Mouse (Mus musculus) kidney, embryonic 16.5 days (tissue): ENCODE measurements around the gene Srebf1. TPM values are rescaled to one million over a fixed set of nuclear protein-coding genes. Genes with fewer than 3 reads are reported as not detected.

ENCODE experiments used
- ATAC-seq: fragments of 200-750 bp; cut with Nextera tagmentation; 2 replicates; pipeline ENCODE4 v1.8.0; 2017; ENCODE audit warnings: moderate TSS enrichment; ENCODE audit not compliant: low FRiP score, low TSS enrichment
- H3K27ac ChIP-seq: fragments of 300-500 bp; sonication (generic); 2 replicates; pipeline ENCODE4 v1.5.1; 2014; ENCODE audit warnings: low read length
- H3K27me3 ChIP-seq: fragments of 300-500 bp; sonication (generic); 2 replicates; pipeline ENCODE4 v1.6.1; 2014; ENCODE audit warnings: low read length, control low read depth, mixed read lengths; ENCODE audit not compliant: insufficient read depth
- H3K36me3 ChIP-seq: fragments of 300-500 bp; sonication (generic); 2 replicates; pipeline ENCODE4 v1.6.1; 2014; ENCODE audit warnings: low read length, control low read depth, mixed read lengths; ENCODE audit not compliant: insufficient read depth
- H3K4me1 ChIP-seq: fragments of 300-500 bp; sonication (generic); 2 replicates; pipeline ENCODE4 v1.6.1; 2014; ENCODE audit warnings: low read length, control low read depth, mixed read lengths; ENCODE audit not compliant: insufficient read depth
- H3K4me2 ChIP-seq: fragments of 300-500 bp; sonication (generic); replicated peaks from 2 replicates; pipeline ENCODE4 v1.6.1; 2014; ENCODE audit warnings: low read depth, low read length
- H3K4me3 ChIP-seq: fragments of 300-500 bp; sonication (generic); 2 replicates; pipeline ENCODE4 v1.5.1; 2014; ENCODE audit warnings: mild to moderate bottlenecking, low read length
- H3K9ac ChIP-seq: fragments of 300-500 bp; sonication (generic); replicated peaks from 2 replicates; pipeline ENCODE4 v1.6.1; 2014; ENCODE audit warnings: low read length
- H3K9me3 ChIP-seq: fragments of 300-500 bp; sonication (generic); 2 replicates; pipeline ENCODE4 v1.6.1; 2016; ENCODE audit warnings: low read length, control low read depth
- WGBS: fragments of 180-500 bp; shearing (Covaris S2); extraction: QIAGEN DNeasy Blood & Tissue Kit; methylation state at CpG from one replicate; pipeline ENCODE4 v1.1.7; 2014; 5-methylcytosine and 5-hydroxymethylcytosine counted together
- polyA plus RNA-seq: library from polyadenylated mRNA; unstranded; fragments of >200 nt; fragmentation: Nextera tagmentation; extraction: Ambion mirVana; gene quantifications from 2 replicates; pipeline ENCODE4 v1.2.1, GENCODE M21; 2015

Gene Srebf1
- polyA plus RNA-seq, 1 experiment from 2014 or later: 51.3 TPM

DNA sequence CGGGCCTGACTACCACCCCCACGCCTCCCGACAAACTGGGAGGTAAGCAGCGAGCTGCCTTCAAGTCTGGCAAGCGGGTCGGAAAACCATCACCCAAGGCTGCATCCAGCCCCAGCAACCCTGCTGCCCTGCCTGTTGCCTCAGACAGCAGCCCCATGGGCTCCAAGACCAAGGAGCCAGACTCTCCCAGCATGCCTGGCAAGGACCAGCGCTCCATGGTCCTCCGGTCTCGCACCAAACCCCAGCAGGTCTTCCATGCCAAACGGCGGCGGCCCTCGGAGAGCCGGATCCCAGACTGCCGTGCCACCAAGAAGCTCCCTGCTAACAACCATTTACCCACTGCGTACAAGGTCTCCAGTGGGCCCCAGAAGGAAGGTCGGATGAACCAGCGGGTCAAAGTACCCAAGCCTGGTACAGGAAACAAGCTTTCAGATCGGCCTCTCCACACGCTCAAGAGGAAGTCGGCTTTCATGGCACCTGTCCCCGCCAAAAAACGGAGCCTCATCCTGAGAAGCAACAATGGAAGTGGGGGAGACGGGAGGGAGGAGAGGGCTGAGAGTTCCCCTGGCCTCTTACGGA lies 34.0 kb downstream of the Srebf1 start:
- H3K27me3 ChIP-seq: no peaks in the 10 kb centered on the region
- ATAC-seq: no peak
- H3K4me2 ChIP-seq: no peak overlapping the region
- H3K36me3 ChIP-seq: peaks cover 59% of the 10 kb centered on the region
- peaks cover 21% of the 10 kb centered on the region for H3K4me1 ChIP-seq
- no peak overlapping the region for H3K4me3 ChIP-seq
- no peaks in the 10 kb centered on the region for H3K9me3 ChIP-seq
- 90% methylated on average over 25 of the region's 25 CpGs for WGBS
- H3K27ac ChIP-seq: no peak overlapping the region
- H3K9ac ChIP-seq: no peak overlapping the region

DNA sequence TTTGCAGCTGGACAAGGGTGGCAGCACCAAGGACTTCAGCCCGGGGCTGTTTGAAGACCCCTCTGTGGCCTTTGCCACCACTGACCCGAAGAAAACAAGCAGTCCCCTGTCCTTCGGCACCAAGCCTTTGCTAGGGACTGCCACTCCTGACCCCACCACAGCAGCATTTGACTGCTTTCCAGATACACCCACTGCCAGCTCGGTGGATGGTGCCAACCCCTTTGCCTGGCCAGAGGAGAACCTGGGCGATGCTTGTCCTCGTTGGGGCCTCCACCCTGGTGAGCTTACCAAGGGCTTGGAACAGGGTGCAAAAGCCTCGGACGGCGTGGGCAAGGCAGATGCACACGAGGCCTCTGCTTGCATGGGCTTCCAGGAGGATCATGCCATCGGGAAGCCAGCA lies 35.3 kb downstream of the Srebf1 start:
- Histone ChIP-seq H3K4me1 (peaks cover 30% of the 10 kb centered on the region), H3K36me3 (peaks cover 59% of the 10 kb centered on the region), H3K27me3 (no peaks in the 10 kb centered on the region), H3K4me3 (no peak overlapping the region), H3K27ac (no peak overlapping the region), H3K9ac (no peak overlapping the region), H3K9me3 (no peaks in the 10 kb centered on the region), H3K4me2 (no peak overlapping the region)
- no peak for ATAC-seq
- 84% methylated on average over 11 of the region's 11 CpGs for WGBS

GRCm38 (mm10) chr11:60185396-60186231 lies 36.8 kb downstream of the Srebf1 start:
- ATAC-seq: peak; percentile 24; the same call in 1 of the 2 replicates
- H3K9ac ChIP-seq: no peak overlapping the region
- peaks cover 50% of the 10 kb centered on the region for H3K36me3 ChIP-seq
- no peak overlapping the region for H3K4me2 ChIP-seq
- no peak overlapping the region for H3K27ac ChIP-seq
- H3K4me1 ChIP-seq: peaks cover 38% of the 10 kb centered on the region
- 70% methylated on average over 20 of the region's 20 CpGs for WGBS
- no peaks in the 10 kb centered on the region for H3K27me3 ChIP-seq
- no peaks in the 10 kb centered on the region for H3K9me3 ChIP-seq
- no peak overlapping the region for H3K4me3 ChIP-seq

- H3K36me3 ChIP-seq: peaks cover 42% of the 10 kb centered on the region
- H3K27ac ChIP-seq: no peak overlapping the region
- no peaks in the 10 kb centered on the region for H3K27me3 ChIP-seq
- no peaks in the 10 kb centered on the region for H3K9me3 ChIP-seq
- ATAC-seq: no peak
- H3K9ac ChIP-seq: no peak overlapping the region
- no peak overlapping the region for H3K4me3 ChIP-seq
- peaks cover 38% of the 10 kb centered on the region for H3K4me1 ChIP-seq
- H3K4me2 ChIP-seq: no peak overlapping the region
- 63% methylated on average over 22 of the region's 22 CpGs for WGBS
These were observed 37.7 kb downstream of the Srebf1 start for GRCm38 (mm10) chr11:60184346-60185325.

DNA sequence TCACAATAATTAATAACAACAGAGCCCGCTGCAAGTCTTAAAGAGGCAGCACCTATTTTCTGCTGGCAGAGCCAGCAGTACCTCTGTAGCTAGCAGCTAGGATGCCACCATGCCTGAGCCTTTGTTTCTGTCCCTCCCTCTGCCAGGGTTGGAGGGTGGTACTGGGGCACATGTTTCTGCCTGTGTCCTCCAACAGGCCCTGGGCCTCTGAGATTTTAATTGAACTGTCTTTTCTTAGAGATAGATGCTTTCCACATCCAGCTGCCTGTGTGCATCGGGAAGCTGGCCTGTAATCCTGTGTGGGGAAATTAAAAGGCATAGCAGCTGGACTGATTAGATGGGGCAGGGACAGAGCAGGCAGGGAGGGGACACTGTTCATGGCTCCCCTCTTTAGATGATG lies 39.6 kb downstream of the Srebf1 start:
- no peak overlapping the region for H3K4me3 ChIP-seq
- no peak overlapping the region for H3K4me2 ChIP-seq
- no peaks in the 10 kb centered on the region for H3K9me3 ChIP-seq
- H3K27me3 ChIP-seq: no peaks in the 10 kb centered on the region
- peaks cover 24% of the 10 kb centered on the region for H3K36me3 ChIP-seq
- no peak overlapping the region for H3K27ac ChIP-seq
- H3K4me1 ChIP-seq: peaks cover 55% of the 10 kb centered on the region
- 51% methylated on average over 2 of the region's 2 CpGs for WGBS
- 0 out of 2 replicates have a peak overlapping the region, but pooled peaks have one; percentile 14 for H3K9ac ChIP-seq
- no peak for ATAC-seq

GRCm38 (mm10) chr11:60182116-60182670 lies 40.2 kb downstream of the Srebf1 start:
- Histone ChIP-seq H3K4me3 (no peak overlapping the region), H3K27me3 (no peaks in the 10 kb centered on the region), H3K9ac (no peak overlapping the region), H3K4me2 (no peak overlapping the region), H3K36me3 (peaks cover 19% of the 10 kb centered on the region), H3K4me1 (peaks cover 61% of the 10 kb centered on the region), H3K27ac (no peak overlapping the region), H3K9me3 (no peaks in the 10 kb centered on the region)
- WGBS: 79% methylated on average over 12 of the region's 12 CpGs
- no peak for ATAC-seq

GRCm38 (mm10) chr11:60178506-60178905 lies 43.9 kb downstream of the Srebf1 start:
- Histone ChIP-seq H3K4me1 (peaks cover 68% of the 10 kb centered on the region), H3K27me3 (no peaks in the 10 kb centered on the region), H3K9me3 (no peaks in the 10 kb centered on the region), H3K36me3 (no peaks in the 10 kb centered on the region), H3K27ac (no peak overlapping the region), H3K4me3 (no peak overlapping the region), H3K9ac (no peak overlapping the region), H3K4me2 (no peak overlapping the region)
- ATAC-seq: no peak

GRCm38 (mm10) chr11:60178005-60178404 lies 44.4 kb downstream of the Srebf1 start:
- no peaks in the 10 kb centered on the region for H3K9me3 ChIP-seq
- peak overlapping the region; percentile 91 for H3K27ac ChIP-seq
- peak overlapping the region; percentile 82; the same call in 1 of the 2 replicates for H3K9ac ChIP-seq
- no peak overlapping the region for H3K4me3 ChIP-seq
- peaks cover 73% of the 10 kb centered on the region for H3K4me1 ChIP-seq
- H3K4me2 ChIP-seq: peak overlapping the region; percentile 100
- no peak for ATAC-seq
- H3K27me3 ChIP-seq: no peaks in the 10 kb centered on the region
- H3K36me3 ChIP-seq: no peaks in the 10 kb centered on the region
- 25% methylated on average over 6 of the region's 6 CpGs for WGBS

GRCm38 (mm10) chr11:60176975-60177657 lies 45.3 kb downstream of the Srebf1 start:
- peak overlapping the region; percentile 65 for H3K4me3 ChIP-seq
- WGBS: under 1% methylated on average over 42 of the region's 42 CpGs
- no peaks in the 10 kb centered on the region for H3K9me3 ChIP-seq
- H3K36me3 ChIP-seq: no peaks in the 10 kb centered on the region
- H3K27me3 ChIP-seq: no peaks in the 10 kb centered on the region
- peak overlapping the region; percentile 82 for H3K9ac ChIP-seq
- H3K27ac ChIP-seq: peak overlapping the region; percentile 91
- H3K4me2 ChIP-seq: peak overlapping the region; percentile 100
- ATAC-seq: peak; percentile 52
- peaks cover 70% of the 10 kb centered on the region for H3K4me1 ChIP-seq
